Mouse (Mus musculus) MEL (cell line): ENCODE data around the gene B230217C12Rik. TPM values are rescaled to one million over a fixed set of nuclear protein-coding genes. Genes with fewer than 3 reads are reported as not detected.
A peak's percentile ranks its signal among the peaks of the same experiment; 100 is the strongest.

Source experiments
- DNase-seq: peaks from one replicate; pipeline ENCODE4 v3.0.0; 2011; ENCODE audit warnings: low read depth, low spot score
- H3K27ac ChIP-seq: 2 replicates; pipeline ENCODE4 v1.5.1; 2012; ENCODE audit warnings: low read depth, mild to moderate bottlenecking, control low read depth, low read length, moderate library complexity; ENCODE audit not compliant: control insufficient read depth
- H3K27me3 ChIP-seq, 2 experiments: fragments of 150-350 bp in 1 of 2; sonication (generic) in 1 of 2; 2 replicates each; pipeline ENCODE4 v1.6.1; 2012; ENCODE audit warnings: low read length in 2 of 2, mild to moderate bottlenecking in 2 of 2, improper control_type of control experiment in 1 of 2, moderate library complexity in 1 of 2; ENCODE audit not compliant: insufficient read depth in 2 of 2, control insufficient read depth in 1 of 2
- H3K36me3 ChIP-seq, 2 experiments: 2 replicates each; pipeline ENCODE4 v1.6.1; 2012 to 2014; ENCODE audit warnings: low read length in 2 of 2, improper control_type of control experiment in 1 of 2, inconsistent platforms in 1 of 2, mild to moderate bottlenecking in 1 of 2; ENCODE audit not compliant: insufficient read depth in 2 of 2, control insufficient read depth in 1 of 2
- H3K4me1 ChIP-seq, 2 experiments: fragments of 150-350 bp in 1 of 2; sonication (generic) in 1 of 2; 2 replicates each; pipeline ENCODE4 v1.6.1; 2012; ENCODE audit warnings: low read length in 2 of 2, improper control_type of control experiment in 1 of 2, mild to moderate bottlenecking in 1 of 2; ENCODE audit not compliant: insufficient read depth in 2 of 2, control insufficient read depth in 1 of 2
- H3K4me3 ChIP-seq, 2 experiments: fragments of 150-350 bp in 1 of 2; sonication (generic) in 1 of 2; 2 replicates each; pipeline ENCODE4 v1.5.1; 2012; ENCODE audit warnings: low read depth in 2 of 2, low read length in 2 of 2, mild to moderate bottlenecking in 2 of 2, moderate library complexity in 2 of 2, control low read depth in 1 of 2, improper control_type of control experiment in 1 of 2; ENCODE audit not compliant: control insufficient read depth in 1 of 2, insufficient read depth in 1 of 2
- H3K79me2 ChIP-seq: 2 replicates; pipeline ENCODE4 v1.6.1; 2012; ENCODE audit warnings: mild to moderate bottlenecking, low read length, moderate library complexity; ENCODE audit not compliant: control insufficient read depth, poor library complexity, insufficient read depth
- H3K9ac ChIP-seq: 2 replicates; pipeline ENCODE4 v1.6.1; 2012; ENCODE audit warnings: low read depth, mild to moderate bottlenecking, control low read depth, low read length, moderate library complexity; ENCODE audit not compliant: control insufficient read depth, poor library complexity, severe bottlenecking
- H3K9me3 ChIP-seq: fragments of 150-350 bp; sonication (generic); replicated peaks from 2 replicates; pipeline ENCODE4 v1.6.1; 2012; ENCODE audit warnings: mild to moderate bottlenecking, low read length, improper control_type of control experiment, moderate library complexity; ENCODE audit not compliant: insufficient read depth
- CHD1 ChIP-seq: IDR thresholded peaks from 2 replicates; pipeline ENCODE4 v1.6.1; 2012; ENCODE audit warnings: low read depth, mild to moderate bottlenecking, inconsistent platforms, low read length, improper control_type of control experiment
- EP300 ChIP-seq, 2 experiments: IDR thresholded peaks; 2 replicates each; pipeline ENCODE4 v1.6.1; 2011; ENCODE audit warnings: improper control_type of control experiment in 2 of 2, low read length in 2 of 2, low read depth in 1 of 2, mild to moderate bottlenecking in 1 of 2
- ETS1 ChIP-seq: IDR thresholded peaks from 2 replicates; pipeline ENCODE4 v1.6.1; 2012; ENCODE audit warnings: low read depth, mild to moderate bottlenecking, inconsistent platforms, low read length, improper control_type of control experiment, moderate library complexity
- GABPA ChIP-seq: IDR thresholded peaks from 2 replicates; pipeline ENCODE4 v1.6.1; 2012; ENCODE audit warnings: low read depth, mild to moderate bottlenecking, inconsistent platforms, low read length, improper control_type of control experiment, moderate library complexity
- GATA1 ChIP-seq: IDR thresholded peaks from 2 replicates; pipeline ENCODE4 v1.6.1; 2011; ENCODE audit warnings: low read depth, low read length, improper control_type of control experiment
- HCFC1 ChIP-seq: IDR thresholded peaks from 2 replicates; pipeline ENCODE4 v1.6.1; 2012; ENCODE audit warnings: low read depth, mild to moderate bottlenecking, inconsistent platforms, low read length, improper control_type of control experiment, moderate library complexity
- MAX ChIP-seq: IDR thresholded peaks from 2 replicates; pipeline ENCODE4 v1.6.1; 2011; ENCODE audit warnings: low read length, improper control_type of control experiment
- MAZ ChIP-seq: IDR thresholded peaks from 2 replicates; pipeline ENCODE4 v1.6.1; 2012; ENCODE audit warnings: low read depth, mild to moderate bottlenecking, inconsistent platforms, low read length, improper control_type of control experiment
- NELFE ChIP-seq: IDR thresholded peaks from 2 replicates; pipeline ENCODE4 v1.6.1; 2011; ENCODE audit warnings: low read depth, low read length, improper control_type of control experiment
- RAD21 ChIP-seq: IDR thresholded peaks from 2 replicates; pipeline ENCODE4 v1.6.1; 2011; ENCODE audit warnings: mild to moderate bottlenecking, low read depth, low read length, improper control_type of control experiment
- RCOR1 ChIP-seq: IDR thresholded peaks from 2 replicates; pipeline ENCODE4 v1.6.1; 2012; ENCODE audit warnings: low read depth, mild to moderate bottlenecking, inconsistent platforms, low read length, improper control_type of control experiment
- SIN3A ChIP-seq: IDR thresholded peaks from 2 replicates; pipeline ENCODE4 v1.6.1; 2012; ENCODE audit warnings: low read length, improper control_type of control experiment, inconsistent platforms
- TAL1 ChIP-seq: IDR thresholded peaks from 2 replicates; pipeline ENCODE4 v1.6.1; 2012; ENCODE audit warnings: mild to moderate bottlenecking, inconsistent platforms, low read length, moderate library complexity, mixed read lengths
- TCF12 ChIP-seq: IDR thresholded peaks from 2 replicates; pipeline ENCODE4 v1.6.1; 2014; ENCODE audit warnings: low read depth, mild to moderate bottlenecking, inconsistent platforms, low read length, improper control_type of control experiment, moderate library complexity
- UBTF ChIP-seq: IDR thresholded peaks from 2 replicates; pipeline ENCODE4 v1.6.1; 2012; ENCODE audit warnings: low read depth, mild to moderate bottlenecking, inconsistent platforms, low read length, improper control_type of control experiment, moderate library complexity, borderline replicate concordance; ENCODE audit not compliant: insufficient read depth
- USF1 ChIP-seq: IDR thresholded peaks from 2 replicates; pipeline ENCODE4 v1.6.1; 2014; ENCODE audit warnings: low read depth, mild to moderate bottlenecking, inconsistent platforms, low read length, improper control_type of control experiment, moderate library complexity
- USF2 ChIP-seq, 2 experiments: IDR thresholded peaks; 2 replicates each; pipeline ENCODE4 v1.6.1; 2011 to 2012; ENCODE audit warnings: improper control_type of control experiment in 2 of 2, low read length in 2 of 2, borderline replicate concordance in 1 of 2, inconsistent platforms in 1 of 2, low read depth in 1 of 2, mild to moderate bottlenecking in 1 of 2; ENCODE audit not compliant: insufficient read depth in 1 of 2
- ZC3H11A ChIP-seq: IDR thresholded peaks from 2 replicates; pipeline ENCODE4 v1.6.1; 2012; ENCODE audit warnings: low read depth, mild to moderate bottlenecking, inconsistent platforms, low read length, improper control_type of control experiment
- ZKSCAN1 ChIP-seq: IDR thresholded peaks from 2 replicates; pipeline ENCODE4 v1.6.1; 2012; ENCODE audit warnings: low read depth, mild to moderate bottlenecking, inconsistent platforms, low read length, improper control_type of control experiment, moderate library complexity
- ZMIZ1 ChIP-seq: IDR thresholded peaks from 2 replicates; pipeline ENCODE4 v1.6.1; 2012; ENCODE audit warnings: low read depth, mild to moderate bottlenecking, inconsistent platforms, low read length, improper control_type of control experiment, moderate library complexity
- ZNF384 ChIP-seq: IDR thresholded peaks from 2 replicates; pipeline ENCODE4 v1.6.1; 2012; ENCODE audit warnings: low read depth, mild to moderate bottlenecking, inconsistent platforms, low read length, improper control_type of control experiment
- polyA plus RNA-seq, 2 experiments: library from polyadenylated mRNA; stranded (reverse) in 1 of 2; unstranded in 1 of 2; fragments of >175 nt in 1 of 2; fragments of >200 nt in 1 of 2; gene quantifications; 2 replicates each; pipeline versions ENCODE4 v1.2.1 to v1.2.4; 2012; ENCODE audit warnings: low replicate concordance in 2 of 2, low read depth in 1 of 2; ENCODE audit not compliant: insufficient read length in 2 of 2, insufficient read depth in 1 of 2, missing spikeins in 1 of 2
- total RNA-seq: library from RNA; depleted of rRNA; stranded (reverse); fragments of 300-350 nt; gene quantifications from 2 replicates; pipeline ENCODE4 v1.2.3, GENCODE M21; 2012

B230217C12Rik gene
- total and polyA plus RNA-seq, 3 experiments = 0.81 TPM; not detected in 2

DNA sequence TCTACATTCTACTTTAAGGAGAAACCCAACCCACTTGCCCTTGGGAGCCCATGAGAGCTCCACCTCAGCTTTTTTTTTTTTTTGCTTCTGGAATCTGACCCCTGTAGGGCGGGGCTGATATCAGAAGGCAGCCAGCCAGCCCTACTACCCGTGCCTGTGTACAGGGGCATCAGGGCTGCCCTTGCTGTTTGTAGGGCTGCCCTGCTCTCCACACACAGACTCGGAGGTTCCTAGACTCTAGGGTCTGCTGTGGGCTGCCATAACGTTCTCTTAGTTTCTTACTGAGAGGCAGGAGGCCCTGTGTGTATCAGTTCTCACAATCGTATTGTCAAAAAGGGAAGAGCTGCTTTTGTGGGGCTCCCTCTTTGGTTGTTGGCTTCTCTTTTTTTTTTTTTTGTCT, 23.2 kb upstream of the B230217C12Rik start:
- peaks cover 0 to 7% of the 10 kb centered on the region in 2 experiments; a peak in 1 of 4 replicates for H3K36me3 ChIP-seq
- no peaks in the 10 kb centered on the region for H3K79me2 ChIP-seq
- peak overlapping the region; percentile 35 to 54 for H3K4me3 ChIP-seq
- H3K27me3 ChIP-seq = no peaks in the 10 kb centered on the region
- DNase-seq = peak; percentile 78
- H3K9ac ChIP-seq = peak overlapping the region; percentile 54
- peak overlapping the region; percentile 60 for H3K27ac ChIP-seq
- H3K4me1 ChIP-seq = peaks cover 4 to 7% of the 10 kb centered on the region in 2 experiments; a peak in 3 of 4 replicates
- TF ChIP-seq SIN3A = 0 out of 2 replicates have a peak, but pooled peaks have one; percentile 17
- TF ChIP-seq ZNF384 = peak; percentile 96
- TF ChIP-seq USF1 = no peak
- peak in 1 of 2 experiments; percentile 45; a peak in 1 of 4 replicates for TF ChIP-seq EP300 (IDR thresholded peaks at IDR 0.05; ENCODE audit: low read depth in 1 of 2, low read length in 2 of 2)
- 0 out of 2 replicates have a peak, but pooled peaks have one; percentile 29 for TF ChIP-seq RCOR1
- peak; percentile 61; the same call in 1 of the 2 replicates for TF ChIP-seq MAZ
- H3K9me3 ChIP-seq = no peaks in the 10 kb centered on the region

DNA sequence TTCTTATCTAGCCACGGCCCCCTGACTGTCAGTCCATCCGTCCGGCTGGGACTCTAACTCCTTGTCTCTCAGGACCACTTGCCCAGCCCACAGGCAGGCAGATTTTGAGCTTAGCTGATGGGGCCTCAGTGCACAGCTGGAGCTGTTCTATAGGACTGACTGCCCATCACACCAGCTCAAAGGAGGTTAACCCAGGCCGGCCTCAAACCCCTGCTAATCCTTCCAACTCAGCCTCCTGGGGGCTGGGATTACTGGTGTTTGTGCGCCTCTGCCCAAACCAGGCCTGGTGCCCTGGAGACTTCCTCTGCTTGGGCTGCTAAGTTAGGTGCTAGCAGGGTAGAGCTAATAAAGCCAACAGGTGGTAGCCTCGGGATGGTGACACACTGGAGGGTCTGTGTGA, 22.6 kb upstream of the B230217C12Rik start:
- H3K9ac ChIP-seq = no peak overlapping the region; the same call in 1 of the 2 replicates
- no peaks in the 10 kb centered on the region for H3K79me2 ChIP-seq
- H3K27ac ChIP-seq = peak overlapping the region; percentile 60
- no peaks in the 10 kb centered on the region for H3K9me3 ChIP-seq
- peaks cover 4 to 7% of the 10 kb centered on the region in 2 experiments; a peak in 3 of 4 replicates for H3K4me1 ChIP-seq
- H3K4me3 ChIP-seq = peak overlapping the region in 1 of 2 experiments; percentile 35; a peak in 1 of 4 replicates
- TF ChIP-seq RCOR1 = no peak
- TF ChIP-seq CHD1 = no peak
- TF ChIP-seq UBTF = no peak
- TF ChIP-seq HCFC1 = no peak
- no peak for TF ChIP-seq TAL1
- no peak for TF ChIP-seq TCF12
- no peak for TF ChIP-seq ZKSCAN1
- TF ChIP-seq NELFE = no peak
- no peak for TF ChIP-seq GATA1
- no peak for TF ChIP-seq GABPA
- no peak for TF ChIP-seq RAD21
- no peak for TF ChIP-seq ZMIZ1
- no peak for TF ChIP-seq MAX
- no peak for TF ChIP-seq EP300 (IDR thresholded peaks at IDR 0.05; ENCODE audit: low read depth in 1 of 2, low read length in 2 of 2)
- TF ChIP-seq USF2 (IDR thresholded peaks at IDR 0.05; ENCODE audit: borderline replicate concordance in 1 of 2, insufficient read depth in 1 of 2, low read depth in 1 of 2, low read length in 2 of 2) = no peak
- TF ChIP-seq ETS1 = no peak
- no peak for TF ChIP-seq ZC3H11A
- no peaks in the 10 kb centered on the region for H3K27me3 ChIP-seq
- H3K36me3 ChIP-seq = peaks cover 0 to 7% of the 10 kb centered on the region in 2 experiments; a peak in 1 of 4 replicates
- DNase-seq = no peak
